Mouse (Mus musculus) liver, embryonic 14.5 days (tissue): ENCODE data around the gene Samhd1. TPM values are rescaled to one million over a fixed set of nuclear protein-coding genes. Genes with fewer than 3 reads are reported as not detected.

Experiments
- ATAC-seq: fragments of 200-750 bp; cut with Nextera tagmentation; 2 replicates; pipeline ENCODE4 v1.8.0; 2017; ENCODE audit warnings: moderate number of reproducible peaks, mild to moderate bottlenecking, moderate library complexity; ENCODE audit not compliant: insufficient read depth
- DNase-seq, 3 experiments: peaks; one replicate each; pipeline ENCODE4 v3.0.0-alpha.2; 2012 to 2013; ENCODE audit warnings: low read depth in 3 of 3, low spot score in 3 of 3
- H3K27ac ChIP-seq: fragments of 300-500 bp; sonication (generic); 2 replicates; pipeline ENCODE4 v1.5.1; 2014; ENCODE audit warnings: moderate library complexity, mild to moderate bottlenecking, control low read depth, inconsistent platforms
- H3K27me3 ChIP-seq: fragments of 300-500 bp; sonication (generic); 2 replicates; pipeline ENCODE4 v1.6.1; 2014; ENCODE audit warnings: mild to moderate bottlenecking, low read length, moderate library complexity; ENCODE audit not compliant: control insufficient read depth, insufficient read depth
- H3K36me3 ChIP-seq: fragments of 300-500 bp; sonication (generic); replicated peaks from 2 replicates; pipeline ENCODE4 v1.6.1; 2014; ENCODE audit warnings: low read depth; ENCODE audit not compliant: control insufficient read depth, insufficient read depth
- H3K4me1 ChIP-seq, 2 experiments: fragments of 200-500 bp in 1 of 2; fragments of 300-500 bp in 1 of 2; sonication (generic) in 1 of 2; replicated peaks; 2 replicates each; pipeline ENCODE4 v1.6.1; 2012 to 2014; ENCODE audit warnings: antibody characterized with exemption in 1 of 2, inconsistent platforms in 1 of 2, low read length in 1 of 2; ENCODE audit not compliant: control insufficient read depth in 2 of 2, insufficient read depth in 2 of 2
- H3K4me2 ChIP-seq: fragments of 300-500 bp; sonication (generic); 2 replicates; pipeline ENCODE4 v1.6.1; 2014; ENCODE audit warnings: low read depth, mild to moderate bottlenecking, control low read depth, moderate library complexity
- H3K4me3 ChIP-seq, 2 experiments: fragments of 200-500 bp in 1 of 2; fragments of 300-500 bp in 1 of 2; sonication (generic) in 1 of 2; 2 replicates each; pipeline ENCODE4 v1.5.1; 2012 to 2014; ENCODE audit warnings: low read depth in 2 of 2, low read length in 2 of 2, mild to moderate bottlenecking in 2 of 2, control low read depth in 1 of 2, inconsistent platforms in 1 of 2, moderate library complexity in 1 of 2; ENCODE audit not compliant: insufficient read depth in 1 of 2
- H3K9ac ChIP-seq: fragments of 300-500 bp; sonication (generic); replicated peaks from 2 replicates; pipeline ENCODE4 v1.6.1; 2014; ENCODE audit warnings: mild to moderate bottlenecking, control low read depth, moderate library complexity
- H3K9me3 ChIP-seq: fragments of 300-500 bp; sonication (generic); 2 replicates; pipeline ENCODE4 v1.6.1; 2016; ENCODE audit warnings: low read length, mixed read lengths; ENCODE audit not compliant: control insufficient read depth
- CTCF ChIP-seq: IDR thresholded peaks from 2 replicates; pipeline ENCODE4 v1.5.1; 2016; ENCODE audit warnings: antibody characterized with exemption, low read depth, control low read depth
- EP300 ChIP-seq: IDR thresholded peaks from 2 replicates; pipeline ENCODE4 v1.6.1; 2016; ENCODE audit warnings: antibody characterized with exemption, low read depth
- WGBS: fragments of 180-500 bp; shearing (Covaris S2); extraction: QIAGEN DNeasy Blood & Tissue Kit; methylation state at CpG from one replicate; pipeline ENCODE4 v1.1.7; 2014; ENCODE audit not compliant: insufficient replicate concordance; 5-methylcytosine and 5-hydroxymethylcytosine counted together
- polyA plus RNA-seq, 2 experiments: library from polyadenylated mRNA; depleted of rRNA in 1 of 2; stranded (reverse) in 1 of 2; unstranded in 1 of 2; fragments of >200 nt; fragmentation: Nextera tagmentation in 1 of 2; extraction: Ambion mirVana in 1 of 2; gene quantifications; 2 replicates each; pipeline versions ENCODE4 v1.2.1 to v1.2.3; 2012 to 2014

Gene Samhd1
- polyA plus RNA-seq, 2 experiments, result 11.9 to 18.0 TPM

DNA sequence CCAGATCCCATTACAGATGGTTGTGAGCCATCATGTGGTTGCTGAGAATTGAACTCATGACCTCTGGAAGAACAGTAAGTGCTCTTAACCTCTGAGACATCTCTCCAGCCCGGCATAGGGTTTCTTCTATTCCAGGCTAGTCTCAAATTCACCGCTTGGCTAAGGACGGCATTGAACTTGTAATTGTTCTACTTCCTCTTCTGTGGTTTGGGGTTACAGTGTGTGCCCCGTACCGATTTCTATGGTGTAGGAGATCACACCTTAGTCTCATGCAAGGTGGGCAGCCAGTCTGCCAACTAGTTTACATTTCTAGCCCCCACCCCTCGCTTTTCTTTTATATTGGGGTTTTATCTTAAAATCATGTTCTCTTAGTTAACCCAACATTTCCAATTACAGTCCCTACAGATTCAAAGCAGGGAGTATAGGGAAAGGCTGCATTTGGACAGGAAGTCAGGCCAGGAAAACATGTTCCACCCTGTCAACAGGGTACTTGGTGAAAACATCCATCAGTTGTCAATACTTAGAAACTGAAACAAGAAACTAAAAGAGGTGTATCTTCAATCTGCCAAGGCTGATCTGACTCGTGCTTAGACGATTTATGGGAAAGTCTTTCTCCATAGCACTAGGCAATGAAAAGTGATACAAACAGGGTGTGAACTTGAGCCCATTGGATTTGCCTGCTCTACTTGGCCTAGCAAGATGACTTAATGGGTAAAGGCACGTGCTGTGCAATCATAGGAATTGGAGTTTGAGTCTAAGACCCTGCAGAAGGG lies 3.1 kb upstream of the Samhd1 start:
- Histone ChIP-seq H3K27me3 (no peaks in the 10 kb centered on the region), H3K9me3 (no peaks in the 10 kb centered on the region), H3K4me3 (no peak overlapping the region), H3K4me1 (peaks cover 5 to 22% of the 10 kb centered on the region in 2 experiments), H3K27ac (no peak overlapping the region), H3K36me3 (no peaks in the 10 kb centered on the region), H3K4me2 (no peak overlapping the region), H3K9ac (no peak overlapping the region)
- ATAC-seq (no peak), DNase-seq (no peak)
- 35% methylated on average over 9 of the region's 9 CpGs for WGBS
- TF ChIP-seq EP300, result no peak
- TF ChIP-seq CTCF, result no peak

- DNase-seq, result no peak
- Histone ChIP-seq H3K4me2 (no peak overlapping the region), H3K27me3 (no peaks in the 10 kb centered on the region), H3K9me3 (no peaks in the 10 kb centered on the region), H3K4me3 (no peak overlapping the region), H3K9ac (no peak overlapping the region), H3K27ac (no peak overlapping the region), H3K4me1 (peaks cover 10 to 32% of the 10 kb centered on the region in 2 experiments), H3K36me3 (no peaks in the 10 kb centered on the region)
- TF ChIP-seq CTCF, result no peak
- TF ChIP-seq EP300, result no peak
- 51% methylated on average over 2 of the region's 2 CpGs for WGBS
- ATAC-seq, result no peak
These were observed 1.6 kb upstream of the Samhd1 start for GRCm38 (mm10) chr2:157136646-157137045.

GRCm38 (mm10) chr2:157136176-157136575 lies 1.1 kb upstream of the Samhd1 start:
- H3K9ac ChIP-seq, result no peak overlapping the region
- H3K27ac ChIP-seq, result no peak overlapping the region
- H3K4me2 ChIP-seq, result no peak overlapping the region
- no peak for ATAC-seq
- no peaks in the 10 kb centered on the region for H3K27me3 ChIP-seq
- WGBS, result 81% methylated on average over 4 of the region's 4 CpGs
- H3K9me3 ChIP-seq, result no peaks in the 10 kb centered on the region
- no peaks in the 10 kb centered on the region for H3K36me3 ChIP-seq
- TF ChIP-seq EP300 (no peak), CTCF (no peak)
- no peak for DNase-seq
- no peak overlapping the region for H3K4me3 ChIP-seq
- peaks cover 10 to 32% of the 10 kb centered on the region in 2 experiments for H3K4me1 ChIP-seq

GRCm38 (mm10) chr2:157135529-157136120 lies 560 bp upstream of the Samhd1 start:
- peak overlapping the region; percentile 94 for H3K4me2 ChIP-seq
- TF ChIP-seq EP300, result no peak
- no peak for TF ChIP-seq CTCF
- WGBS, result 77% methylated on average over 10 of the region's 10 CpGs
- H3K9me3 ChIP-seq, result no peaks in the 10 kb centered on the region
- H3K27me3 ChIP-seq, result no peaks in the 10 kb centered on the region
- H3K4me3 ChIP-seq, result peak overlapping the region in 1 of 2 experiments; percentile 89; a peak in 2 of 4 replicates
- DNase-seq, result no peak
- ATAC-seq, result no peak
- H3K4me1 ChIP-seq, result peaks cover 10 to 35% of the 10 kb centered on the region in 2 experiments
- peak overlapping the region; percentile 53 for H3K9ac ChIP-seq
- peak overlapping the region; percentile 84 for H3K27ac ChIP-seq
- no peaks in the 10 kb centered on the region for H3K36me3 ChIP-seq

DNA sequence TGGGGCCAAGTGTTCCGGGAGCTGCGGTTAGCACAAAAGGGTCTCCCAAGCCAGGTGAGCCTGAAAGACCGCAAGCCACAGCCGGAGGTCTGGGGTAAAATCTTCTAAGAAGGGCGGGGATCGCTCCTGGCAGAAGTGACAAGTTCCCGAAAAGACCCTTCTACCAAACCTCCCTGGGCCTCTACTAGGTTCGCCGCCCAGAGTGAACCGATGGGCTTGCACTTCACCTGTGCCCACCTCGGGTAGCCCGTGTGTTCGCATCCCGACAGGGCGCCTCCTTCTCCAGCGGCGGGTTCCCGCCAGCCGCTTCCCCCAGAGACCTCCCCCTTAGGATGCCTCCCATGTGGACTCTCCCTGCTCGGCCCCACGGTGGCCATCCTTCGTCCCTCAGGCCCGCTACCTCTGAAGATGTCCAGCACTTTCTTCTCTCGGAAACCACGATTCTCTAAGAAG lies 560 bp downstream of the Samhd1 start:
- ATAC-seq, result peak; percentile 64
- Histone ChIP-seq H3K36me3 (no peaks in the 10 kb centered on the region), H3K4me2 (peak overlapping the region; percentile 94), H3K4me3 (peak overlapping the region; percentile 75 to 89), H3K9me3 (no peaks in the 10 kb centered on the region), H3K9ac (peak overlapping the region; percentile 91), H3K4me1 (peaks cover 10 to 39% of the 10 kb centered on the region in 2 experiments), H3K27ac (peak overlapping the region; percentile 78), H3K27me3 (no peaks in the 10 kb centered on the region)
- peak in 1 of 3 experiments; percentile 20 for DNase-seq
- TF ChIP-seq EP300 (no peak), CTCF (no peak)
- WGBS, result under 1% methylated on average over 25 of the region's 25 CpGs
